Mouse (Mus musculus) kidney, postnatal 36 days (tissue): ENCODE data around the gene Rps6kb2.

Experiments used
- DNase-seq, 2 experiments: peaks; one replicate each; pipeline ENCODE4 v3.0.0; 2021 to 2022; ENCODE audit warnings: mixed read lengths in 2 of 2

Rps6kb2 gene

GRCm38 (mm10) chr19:4162646-4163542 is at the start of gene Rps6kb2:
Gene Rps6kb2 (minus strand): TSS chr19:4163354.
- peak; percentile 98 to 99 for DNase-seq

GRCm38 (mm10) chr19:4211891-4212588 is 48.9 kb upstream of the Rps6kb2 start:
- DNase-seq = no peak

- DNase-seq = no peak
These were observed 45.4 kb upstream of the Rps6kb2 start for GRCm38 (mm10) chr19:4208563-4208962.

- DNase-seq = peak; percentile 83 to 86
These were observed 43.8 kb upstream of the Rps6kb2 start for GRCm38 (mm10) chr19:4206971-4207370.

GRCm38 (mm10) chr19:4204889-4205288 is 41.7 kb upstream of the Rps6kb2 start:
- DNase-seq = no peak

GRCm38 (mm10) chr19:4203604-4204326 is 40.6 kb upstream of the Rps6kb2 start:
- DNase-seq = peak in 1 of 2 experiments; percentile 27

GRCm38 (mm10) chr19:4203148-4203547 is 40.0 kb upstream of the Rps6kb2 start:
- no peak for DNase-seq

- no peak for DNase-seq
These were observed 39.0 kb upstream of the Rps6kb2 start for GRCm38 (mm10) chr19:4202149-4202548.

GRCm38 (mm10) chr19:4201291-4201909 is 38.2 kb upstream of the Rps6kb2 start, which contains the start of gene Rad9a:
Gene Rad9a (minus strand): TSS chr19:4201662.
- peak; percentile 99 for DNase-seq

- DNase-seq = no peak
These were observed 34.0 kb upstream of the Rps6kb2 start for GRCm38 (mm10) chr19:4197180-4197579.

- DNase-seq = peak in 1 of 2 experiments; percentile 47
These were observed 33.4 kb upstream of the Rps6kb2 start for GRCm38 (mm10) chr19:4196548-4196947.

- DNase-seq = no peak
These were observed 32.9 kb upstream of the Rps6kb2 start for GRCm38 (mm10) chr19:4196048-4196447.

GRCm38 (mm10) chr19:4194776-4195650 is 31.9 kb upstream of the Rps6kb2 start:
- peak; percentile 33 to 48 for DNase-seq

GRCm38 (mm10) chr19:4194021-4194724 is 31.0 kb upstream of the Rps6kb2 start:
- DNase-seq = no peak

GRCm38 (mm10) chr19:4193129-4193528 is 30.0 kb upstream of the Rps6kb2 start:
- no peak for DNase-seq

- DNase-seq = no peak
These were observed 29.3 kb upstream of the Rps6kb2 start for GRCm38 (mm10) chr19:4192251-4192985.

- peak; percentile 95 to 99 for DNase-seq
These were observed 28.5 kb upstream of the Rps6kb2 start, which contains the start of gene Ppp1ca for GRCm38 (mm10) chr19:4191528-4192250. Gene Ppp1ca (plus strand): TSS chr19:4192065.

- no peak for DNase-seq
These were observed 27.7 kb upstream of the Rps6kb2 start, which contains the start of gene Tbc1d10c for GRCm38 (mm10) chr19:4190831-4191334. Gene Tbc1d10c (minus strand): TSS chr19:4191284.

GRCm38 (mm10) chr19:4189051-4189620 is 26.0 kb upstream of the Rps6kb2 start:
- no peak for DNase-seq
